Mouse (Mus musculus) left cerebral cortex, postnatal 4 days (tissue): ENCODE data around the gene Cd300ld5. TPM values are rescaled to one million over a fixed set of nuclear protein-coding genes. Genes with fewer than 3 reads are reported as not detected.
"Not testable (repeated sequence)": the region's sequence is repeated elsewhere in the genome, so short reads cannot be mapped to it uniquely, and the experiment has no call there.

Source experiments
- DNase-seq: peaks from one replicate; pipeline ENCODE4 v3.0.0-alpha.2; 2022
- intact Hi-C: fragments of 180-260 bp; cut with DNase I; formaldehyde crosslinking; loops from one replicate; pipeline ENCODE4 v1.15.1; 2025
- total RNA-seq, 2 experiments: library from RNA; stranded (reverse); gene quantifications; 2 replicates each; pipeline ENCODE4 v1.2.3; 2021

Cd300ld5 gene
- total RNA-seq, 2 experiments from 2014 or later, result 0.50 to 0.62 TPM

GRCm38 (mm10) chr11:115049282-115049895, 11.8 kb upstream of the Cd300ld5 start:
- peak; percentile 68 for DNase-seq
- intact Hi-C loops, result no loop called here

- intact Hi-C loops, result no loop called here
Observed at GRCm38 (mm10) chr11:115048259-115048658, 10.7 kb upstream of the Cd300ld5 start, which contains the start of gene Cd300ld3. Cd300ld3 (minus strand) TSS chr11:115048409.

GRCm38 (mm10) chr11:115026912-115027311, 10.7 kb downstream of the Cd300ld5 start, which contains the start of gene Cd300ld4:
Cd300ld4 (minus strand) TSS chr11:115027012.
- intact Hi-C loops, DNase-seq: not testable (repeated sequence)

More at GRCm38 (mm10) chr11:115048259-115048658, 10.7 kb upstream of the Cd300ld5 start, which contains the start of gene Cd300ld3:
- DNase-seq, result no peak

- DNase-seq, intact Hi-C loops: not testable (repeated sequence)
Observed at GRCm38 (mm10) chr11:115016093-115016492, 21.5 kb downstream of the Cd300ld5 start, which contains the start of gene Cd300ld2. Cd300ld2 (minus strand) TSS chr11:115016193.

- intact Hi-C loops, result no loop called here
- no peak for DNase-seq
Observed at GRCm38 (mm10) chr11:115004070-115004469, 33.5 kb downstream of the Cd300ld5 start.

- DNase-seq, result no peak
- intact Hi-C loops, result no loop called here
Observed at GRCm38 (mm10) chr11:115001474-115002040, 36.0 kb downstream of the Cd300ld5 start, which contains the start of gene Cd300c2. Cd300c2 (minus strand) TSS chr11:115001880.

GRCm38 (mm10) chr11:114989793-114990192, 47.8 kb downstream of the Cd300ld5 start, which contains the start of gene Cd300ld:
Cd300ld (minus strand) TSS chr11:114989922.
- no peak for DNase-seq
- intact Hi-C loops, result no loop called here

- no peak for DNase-seq
- intact Hi-C loops, result no loop called here
Observed at GRCm38 (mm10) chr11:114981866-114982265, 55.7 kb downstream of the Cd300ld5 start.

Other genes with a start within 250 kb of the Cd300ld5 start
- 10 to 100 TPM; 12.5 to 14.7 TPM for gene Btbd17, start 241.8 kb downstream of the Cd300ld5 start, total RNA-seq
- gene Gpr142, start 238.8 kb downstream of the Cd300ld5 start, total RNA-seq, result not detected
- 1 to 10 TPM; 4.9 to 5.6 TPM for gene Gprc5c, start 186.6 kb downstream of the Cd300ld5 start, total RNA-seq
- under 1 TPM; 0.44 to 0.54 TPM for gene Cd300a, start 147.7 kb downstream of the Cd300ld5 start, total RNA-seq
- not detected for gene Cd300lb, start 103.4 kb downstream of the Cd300ld5 start, total RNA-seq
- gene Cd300c, start 68.6 kb downstream of the Cd300ld5 start, total RNA-seq, result not detected
- gene Cd300ld, start 47.8 kb downstream of the Cd300ld5 start, total RNA-seq, result under 1 TPM; 0.12 to 0.14 TPM
- 1 to 10 TPM in 1 of 2 experiments, under 1 TPM in 1; 0.70 to 1.3 TPM for gene Cd300c2, start 35.9 kb downstream of the Cd300ld5 start, total RNA-seq
- gene Cd300ld2, start 21.6 kb downstream of the Cd300ld5 start, total RNA-seq, result not detected
- 1 to 10 TPM in 1 of 2 experiments, not detected in 1; 1.0 TPM for gene Cd300ld4, start 10.8 kb downstream of the Cd300ld5 start, total RNA-seq
- under 1 TPM; 0.50 to 0.62 TPM for gene Cd300ld3, start 10.6 kb upstream of the Cd300ld5 start, total RNA-seq
- not detected for gene Cd300e, start 24.4 kb upstream of the Cd300ld5 start, total RNA-seq
- under 1 TPM; 0.38 to 0.68 TPM for gene Rab37, start 53.7 kb upstream of the Cd300ld5 start, total RNA-seq
- gene Cd300lf, start 96.2 kb upstream of the Cd300ld5 start, total RNA-seq, result under 1 TPM; 0.30 to 0.48 TPM
- gene Slc9a3r1, start 125.6 kb upstream of the Cd300ld5 start, total RNA-seq, result 10 to 100 TPM; 38.7 to 41.3 TPM
- 10 to 100 TPM; 18.1 to 18.2 TPM for gene Tmem104, start 149.7 kb upstream of the Cd300ld5 start, total RNA-seq
- gene Nat9, start 150.1 kb upstream of the Cd300ld5 start, total RNA-seq, result 10 to 100 TPM; 12.5 to 15.6 TPM
- 1 to 10 TPM; 1.4 to 2.0 TPM for gene Grin2c, start 229.5 kb upstream of the Cd300ld5 start, total RNA-seq
- 10 to 100 TPM; 24.4 to 25.8 TPM for gene Fdxr, start 239.3 kb upstream of the Cd300ld5 start, total RNA-seq